In genomic region chr4:140707615-140708014, GRCm38 (mm10) we compare ENCODE assay signal across 18 mouse cellular contexts. TPM values are rescaled to one million over a fixed set of nuclear protein-coding genes. Genes with fewer than 3 reads are reported as not detected.
DNase-seq lines count a peak whose midpoint lies in the region; ATAC-seq lines count a peak whose summit lies in the region.
"Had no signal": no experiment of that assay in that cellular context is flagged by ENCODE, and none has a peak within 500 bp of the region (broad histone marks: within the 10 kb centered on the region; RNA-seq: fewer than 3 reads in every experiment).

No protein-coding gene starts in this region.

- ATAC-seq in forebrain, embryonic 12.5 days (ENCODE audit: low FRiP score) = no peak
- no peak for ATAC-seq in heart, embryonic 14.5 days (ENCODE audit: insufficient number of reproducible peaks, insufficient read depth, low FRiP score, low read depth)
- no peak for ATAC-seq in lung, embryonic 16.5 days (ENCODE audit: low read depth)
- ATAC-seq: inflammation-experienced regulatory T-cells, adult 6 months had no signal

- no peaks in the 10 kb centered on the region for H3K9me3 ChIP-seq in forebrain, embryonic 10.5 days
- H3K9me3 ChIP-seq in forebrain, embryonic 12.5 days = no peaks in the 10 kb centered on the region
- no peaks in the 10 kb centered on the region for H3K9me3 ChIP-seq in heart, embryonic 14.5 days (ENCODE audit: control insufficient read depth, low read length)
- no peaks in the 10 kb centered on the region for H3K9me3 ChIP-seq in lung, embryonic 16.5 days (ENCODE audit: control insufficient read depth, low read length)

- no peaks in the 10 kb centered on the region for H3K27me3 ChIP-seq in forebrain, embryonic 10.5 days (ENCODE audit: poor library complexity, severe bottlenecking)
- H3K27me3 ChIP-seq in forebrain, embryonic 12.5 days = no peaks in the 10 kb centered on the region
- no peaks in the 10 kb centered on the region for H3K27me3 ChIP-seq in heart, embryonic 14.5 days (ENCODE audit: control insufficient read depth, insufficient read depth, low read length)
- H3K27me3 ChIP-seq in lung, embryonic 16.5 days (ENCODE audit: control insufficient read depth, insufficient read depth, low read depth, low read length) = no peaks in the 10 kb centered on the region

- no peak overlapping the region for H3K4me3 ChIP-seq in forebrain, embryonic 10.5 days
- H3K4me3 ChIP-seq in forebrain, embryonic 12.5 days (replicated peaks) = no peak overlapping the region
- H3K4me3 ChIP-seq in heart, embryonic 14.5 days (ENCODE audit: control insufficient read depth in 1 of 2, insufficient read depth in 1 of 2, low read depth in 1 of 2, low read length in 2 of 2) = no peak overlapping the region
- H3K4me3 ChIP-seq in lung, embryonic 16.5 days (ENCODE audit: low read length) = no peak overlapping the region

- DNase-seq in forebrain, embryonic 10.5 days (ENCODE audit: extremely low spot score, low spot score) = no peak
- DNase-seq in heart, postnatal 14 days = no peak
- no peak for DNase-seq in lung, postnatal 14 days
- no peak for DNase-seq in kidney, postnatal 36 days
- DNase-seq in thymus, postnatal 25 days = no peak
- DNase-seq: adrenal gland, adult 2 months; cerebellum, adult 2 months; heart, postnatal 36 days; kidney, postnatal 14 days; right cerebral cortex, postnatal 14 days; thymus, postnatal 14 days had no signal

- peak overlapping the region; percentile 27; the same call in 1 of the 2 replicates for H3K27ac ChIP-seq in forebrain, embryonic 10.5 days
- H3K27ac ChIP-seq in forebrain, embryonic 12.5 days = no peak overlapping the region
- H3K27ac ChIP-seq in heart, embryonic 14.5 days (replicated peaks in 1 of 2; ENCODE audit: control insufficient read depth in 1 of 2, insufficient read depth in 1 of 2, low read depth in 2 of 2, low read length in 2 of 2) = 0 out of 4 replicates have a peak overlapping the region, but pooled peaks of 1 of the 2 experiments have one; percentile 33
- H3K27ac ChIP-seq in lung, embryonic 16.5 days (ENCODE audit: low read length) = peak overlapping the region; percentile 65

- no peak overlapping the region for H3K9ac ChIP-seq in forebrain, embryonic 12.5 days
- 0 out of 2 replicates have a peak overlapping the region, but pooled peaks have one; percentile 27 for H3K9ac ChIP-seq in heart, embryonic 14.5 days (ENCODE audit: low read length)
- H3K9ac ChIP-seq in lung, embryonic 16.5 days (ENCODE audit: low read length) = no peak overlapping the region; the same call in 1 of the 2 replicates

- intact Hi-C loops in heart, postnatal 14 days (cut with DNase I) = no loop called here

- peaks cover 92% of the 10 kb centered on the region for H3K36me3 ChIP-seq in forebrain, embryonic 10.5 days (replicated peaks)
- peaks cover 86% of the 10 kb centered on the region for H3K36me3 ChIP-seq in forebrain, embryonic 12.5 days (replicated peaks)
- H3K36me3 ChIP-seq in heart, embryonic 14.5 days (ENCODE audit: control insufficient read depth, insufficient read depth, low read length) = peaks cover 62% of the 10 kb centered on the region
- peaks cover 31% of the 10 kb centered on the region for H3K36me3 ChIP-seq in lung, embryonic 16.5 days (ENCODE audit: control insufficient read depth, insufficient read depth, low read length)

- no peak overlapping the region for H3K4me2 ChIP-seq in forebrain, embryonic 12.5 days
- no peak overlapping the region for H3K4me2 ChIP-seq in heart, embryonic 14.5 days (ENCODE audit: low read length)
- no peak overlapping the region for H3K4me2 ChIP-seq in lung, embryonic 16.5 days (ENCODE audit: low read depth, low read length)

- H3K4me1 ChIP-seq in forebrain, embryonic 10.5 days = peaks cover 63% of the 10 kb centered on the region
- H3K4me1 ChIP-seq in forebrain, embryonic 12.5 days = peaks cover 60% of the 10 kb centered on the region
- H3K4me1 ChIP-seq in heart, embryonic 14.5 days (ENCODE audit: control insufficient read depth in 2 of 2, insufficient read depth in 2 of 2, low read length in 2 of 2) = peaks cover 26 to 39% of the 10 kb centered on the region in 2 experiments
- peaks cover 55% of the 10 kb centered on the region for H3K4me1 ChIP-seq in lung, embryonic 16.5 days (replicated peaks; ENCODE audit: control insufficient read depth, insufficient read depth, low read length)

- 86% methylated on average over 4 of the region's 4 CpGs for WGBS in forebrain, embryonic 10.5 days
- WGBS in forebrain, embryonic 12.5 days = 79% methylated on average over 4 of the region's 4 CpGs
- 63% methylated on average over 4 of the region's 4 CpGs for WGBS in heart, embryonic 14.5 days
- WGBS in lung, embryonic 16.5 days = 62% methylated on average over 4 of the region's 4 CpGs

RNA-seq across cellular contexts. Expression of gene Rcc2, which starts 7.3 kb away (rescaled TPM):
- polyA plus RNA-seq in forebrain, embryonic 10.5 days (2016; fragmentation: Nextera tagmentation; extraction: Ambion mirVana) = 40.8 and 44.7 TPM in 2 replicates
- 45.9 and 81.3 TPM in 2 replicates for polyA plus RNA-seq in forebrain, embryonic 12.5 days (2016; fragmentation: Nextera tagmentation; extraction: Ambion mirVana)
- 15.1 and 16.1 TPM in 2 replicates for polyA plus RNA-seq in heart, embryonic 14.5 days (2014; fragmentation: Nextera tagmentation; extraction: Ambion mirVana)
- 10 to 100 TPM; 19.6 to 27.0 TPM for total RNA-seq in heart, postnatal 14 days (2021)
- polyA plus RNA-seq in lung, embryonic 16.5 days (2015; fragmentation: Nextera tagmentation; extraction: Ambion mirVana) = 21.9 and 22.4 TPM in 2 replicates

RNA-seq across cellular contexts. Expression of gene Padi6, which starts 34.8 kb away (rescaled TPM):
- polyA plus RNA-seq in forebrain, embryonic 10.5 days (2016; fragmentation: Nextera tagmentation; extraction: Ambion mirVana) = not detected in 2 replicates
- polyA plus RNA-seq in forebrain, embryonic 12.5 days (2016; fragmentation: Nextera tagmentation; extraction: Ambion mirVana) = not detected in 2 replicates
- polyA plus RNA-seq in heart, embryonic 14.5 days (2014; fragmentation: Nextera tagmentation; extraction: Ambion mirVana) = not detected in 2 replicates
- total RNA-seq in heart, postnatal 14 days (2021) = not detected
- not detected in 2 replicates for polyA plus RNA-seq in lung, embryonic 16.5 days (2015; fragmentation: Nextera tagmentation; extraction: Ambion mirVana)
- total RNA-seq: adrenal gland, adult 2 months; heart, postnatal 36 days; megakaryocyte-erythroid progenitor cell, adult 5-6 weeks had no signal
- polyA plus RNA-seq: adrenal gland, adult 2 months; brain, embryonic 14.5 days; cerebellum, adult 2 months; inflammation-experienced regulatory T-cells, adult 6 months; liver, embryonic 16.5 days had no signal

RNA-seq across cellular contexts. Expression of gene Arhgef10l, which starts 41.8 kb away (rescaled TPM):
- polyA plus RNA-seq in forebrain, embryonic 10.5 days (2016; fragmentation: Nextera tagmentation; extraction: Ambion mirVana) = 22.1 and 23.0 TPM in 2 replicates
- polyA plus RNA-seq in forebrain, embryonic 12.5 days (2016; fragmentation: Nextera tagmentation; extraction: Ambion mirVana) = 26.1 and 31.1 TPM in 2 replicates
- 14.2 and 15.9 TPM in 2 replicates for polyA plus RNA-seq in heart, embryonic 14.5 days (2014; fragmentation: Nextera tagmentation; extraction: Ambion mirVana)
- total RNA-seq in heart, postnatal 14 days (2021) = 10 to 100 TPM; 62.5 TPM
- polyA plus RNA-seq in lung, embryonic 16.5 days (2015; fragmentation: Nextera tagmentation; extraction: Ambion mirVana) = 15.5 and 15.8 TPM in 2 replicates
